Mouse (Mus musculus) intestine, postnatal 0 days (tissue): ENCODE results near the gene Rpl10a. TPM values are rescaled to one million over a fixed set of nuclear protein-coding genes. Genes with fewer than 3 reads are reported as not detected.
"Not testable (repeated sequence)": the region's sequence is repeated elsewhere in the genome, so short reads cannot be mapped to it uniquely, and the experiment has no call there.

Experiments used
- ATAC-seq: fragments of 200-750 bp; cut with Nextera tagmentation; 2 replicates; pipeline ENCODE4 v1.8.0; 2017; ENCODE audit warnings: mild to moderate bottlenecking, moderate TSS enrichment, moderate library complexity
- H3K27ac ChIP-seq: fragments of 300-500 bp; sonication (generic); 2 replicates; pipeline ENCODE4 v1.5.1; 2014; ENCODE audit warnings: mild to moderate bottlenecking, low read depth, low read length, moderate library complexity
- H3K27me3 ChIP-seq: fragments of 300-500 bp; sonication (generic); replicated peaks from 2 replicates; pipeline ENCODE4 v1.6.1; 2014; ENCODE audit warnings: low read length, mixed read lengths; ENCODE audit not compliant: control insufficient read depth, insufficient read depth
- H3K36me3 ChIP-seq: fragments of 300-500 bp; sonication (generic); 2 replicates; pipeline ENCODE4 v1.6.1; 2014; ENCODE audit warnings: mild to moderate bottlenecking, moderate library complexity; ENCODE audit not compliant: control insufficient read depth, insufficient read depth
- H3K4me1 ChIP-seq: fragments of 300-500 bp; sonication (generic); replicated peaks from 2 replicates; pipeline ENCODE4 v1.6.1; 2014; ENCODE audit warnings: antibody characterized with exemption, low read length, mixed read lengths; ENCODE audit not compliant: control insufficient read depth, insufficient read depth
- H3K4me2 ChIP-seq: fragments of 300-500 bp; sonication (generic); replicated peaks from 2 replicates; pipeline ENCODE4 v1.6.1; 2014; ENCODE audit warnings: low read depth, mild to moderate bottlenecking, moderate library complexity
- H3K4me3 ChIP-seq: fragments of 300-500 bp; sonication (generic); 2 replicates; pipeline ENCODE4 v1.5.1; 2014; ENCODE audit warnings: low read depth, low read length
- H3K9ac ChIP-seq: fragments of 300-500 bp; sonication (generic); 2 replicates; pipeline ENCODE4 v1.6.1; 2014; ENCODE audit warnings: mild to moderate bottlenecking, low read depth, low read length
- H3K9me3 ChIP-seq: fragments of 300-500 bp; sonication (generic); 2 replicates; pipeline ENCODE4 v1.6.1; 2016; ENCODE audit warnings: mixed run types; ENCODE audit not compliant: control insufficient read depth
- CTCF ChIP-seq: sonication (generic); IDR thresholded peaks from 2 replicates; pipeline ENCODE4 v1.5.1; 2016; ENCODE audit warnings: low read depth, mild to moderate bottlenecking, control low read depth, antibody characterized with exemption, moderate library complexity
- WGBS: fragments of 180-500 bp; shearing (Covaris S2); extraction: QIAGEN DNeasy Blood & Tissue Kit; methylation state at CpG from one replicate; pipeline ENCODE4 v1.1.7; 2014; 5-methylcytosine and 5-hydroxymethylcytosine counted together
- polyA plus RNA-seq: library from polyadenylated mRNA; unstranded; fragments of >200 nt; fragmentation: Nextera tagmentation; extraction: Ambion mirVana; gene quantifications from 2 replicates; pipeline ENCODE4 v1.2.1, GENCODE M21; 2015

Rpl10a gene
- polyA plus RNA-seq, 1 experiment from 2014 or later, result 383 TPM

GRCm38 (mm10) chr17:28317725-28318124 lies 10.5 kb upstream of the Rpl10a start:
- Histone ChIP-seq H3K36me3 (peaks cover 30% of the 10 kb centered on the region), H3K4me1 (no peaks in the 10 kb centered on the region), H3K9me3 (no peaks in the 10 kb centered on the region), H3K9ac (no peak overlapping the region), H3K27me3 (no peaks in the 10 kb centered on the region), H3K27ac (no peak overlapping the region), H3K4me2 (no peak overlapping the region), H3K4me3 (no peak overlapping the region)
- no peak for TF ChIP-seq CTCF
- WGBS, result 86% methylated on average over 9 of the region's 9 CpGs
- ATAC-seq, result no peak

- no peak for ATAC-seq
- peaks cover 44% of the 10 kb centered on the region for H3K36me3 ChIP-seq
- 92% methylated on average over 4 of the region's 4 CpGs for WGBS
Observed at GRCm38 (mm10) chr17:28321700-28322099, 6.6 kb upstream of the Rpl10a start.

GRCm38 (mm10) chr17:28323786-28324185 lies 4.5 kb upstream of the Rpl10a start:
- H3K9ac ChIP-seq, result no peak overlapping the region
- no peak overlapping the region for H3K4me3 ChIP-seq
- no peak overlapping the region for H3K27ac ChIP-seq
- WGBS, result 91% methylated on average over 8 of the region's 8 CpGs
- TF ChIP-seq CTCF, result no peak
- no peaks in the 10 kb centered on the region for H3K27me3 ChIP-seq
- H3K36me3 ChIP-seq, result peaks cover 36% of the 10 kb centered on the region
- H3K4me2 ChIP-seq, result no peak overlapping the region
- H3K4me1 ChIP-seq, result peaks cover 6% of the 10 kb centered on the region; the same call in 1 of the 2 replicates
- H3K9me3 ChIP-seq, result no peaks in the 10 kb centered on the region
- ATAC-seq, result no peak

More at GRCm38 (mm10) chr17:28321700-28322099, 6.6 kb upstream of the Rpl10a start:
- no peaks in the 10 kb centered on the region for H3K9me3 ChIP-seq
- no peak for TF ChIP-seq CTCF
- H3K4me2 ChIP-seq, result no peak overlapping the region
- H3K9ac ChIP-seq, result no peak overlapping the region
- H3K4me1 ChIP-seq, result no peaks in the 10 kb centered on the region
- no peak overlapping the region for H3K27ac ChIP-seq
- H3K4me3 ChIP-seq, result no peak overlapping the region
- H3K27me3 ChIP-seq, result no peaks in the 10 kb centered on the region

- peak; percentile 44 for TF ChIP-seq CTCF
- not testable (repeated sequence) for H3K27me3 ChIP-seq, H3K4me3 ChIP-seq, H3K4me1 ChIP-seq, ATAC-seq, H3K4me2 ChIP-seq, H3K27ac ChIP-seq, H3K9ac ChIP-seq, H3K9me3 ChIP-seq
- H3K36me3 ChIP-seq, result peaks cover 30% of the 10 kb centered on the region
- WGBS, result 98% methylated on average over 7 of the region's 7 CpGs
Observed at GRCm38 (mm10) chr17:28324416-28324815, 3.9 kb upstream of the Rpl10a start.

- 93% methylated on average over 8 of the region's 8 CpGs for WGBS
- H3K9ac ChIP-seq, result no peak overlapping the region
- no peak overlapping the region for H3K4me2 ChIP-seq
- H3K9me3 ChIP-seq, result no peaks in the 10 kb centered on the region
- H3K27me3 ChIP-seq, result no peaks in the 10 kb centered on the region
- H3K36me3 ChIP-seq, result peaks cover 24% of the 10 kb centered on the region
- H3K27ac ChIP-seq, result no peak overlapping the region
- no peak for ATAC-seq
- no peak overlapping the region for H3K4me3 ChIP-seq
- TF ChIP-seq CTCF, result no peak
- H3K4me1 ChIP-seq, result peaks cover 9% of the 10 kb centered on the region; the same call in 1 of the 2 replicates
Observed at GRCm38 (mm10) chr17:28325751-28326150, 2.5 kb upstream of the Rpl10a start.

- ATAC-seq, result no peak
- Histone ChIP-seq H3K27ac (no peak overlapping the region; the same call in 1 of the 2 replicates), H3K36me3 (peaks cover 32% of the 10 kb centered on the region), H3K4me1 (peaks cover 9% of the 10 kb centered on the region; the same call in 1 of the 2 replicates), H3K4me3 (no peak overlapping the region), H3K9me3 (no peaks in the 10 kb centered on the region), H3K27me3 (no peaks in the 10 kb centered on the region), H3K9ac (no peak overlapping the region), H3K4me2 (no peak overlapping the region)
- no peak for TF ChIP-seq CTCF
- WGBS, result 62% methylated on average over 3 of the region's 3 CpGs
Observed at GRCm38 (mm10) chr17:28326951-28327350, 1.3 kb upstream of the Rpl10a start.
